30 mouse cellular contexts compared by ENCODE assay signal in the genomic region with DNA sequence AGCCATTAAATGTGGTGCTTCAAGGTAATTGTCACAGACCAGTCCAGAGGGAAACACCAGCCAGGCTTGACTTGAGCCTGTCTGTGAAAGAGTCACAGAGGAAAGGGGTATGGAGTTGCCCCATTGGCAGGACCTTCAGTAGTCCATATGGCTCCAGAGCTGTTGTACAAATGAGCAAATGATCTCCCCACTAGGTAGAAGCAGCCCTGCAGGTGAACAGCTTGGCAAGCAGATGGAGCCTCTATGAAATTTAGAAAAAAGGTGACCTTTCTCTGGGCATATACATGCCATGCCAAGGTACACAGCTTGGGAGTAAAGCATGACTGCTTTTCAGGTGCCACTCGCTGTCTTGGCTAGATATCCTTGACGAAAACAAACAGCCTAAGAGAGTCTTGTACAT.
DNase-seq lines count a peak whose midpoint lies in the region; ATAC-seq and TF ChIP-seq lines count a peak whose summit lies in the region.
"Had no signal": no experiment of that assay in that cellular context is flagged by ENCODE, and none has a peak within 500 bp of the region (broad histone marks: within the 10 kb centered on the region; RNA-seq: fewer than 3 reads in every experiment).

No protein-coding gene starts in this region.

- H3K4me2 ChIP-seq in hindbrain, postnatal 0 days (ENCODE audit: low read depth, low read length): no peak overlapping the region
- H3K4me2 ChIP-seq in hindbrain, embryonic 11.5 days (replicated peaks; ENCODE audit: low read depth, low read length): no peak overlapping the region
- no peak overlapping the region for H3K4me2 ChIP-seq in liver, postnatal 0 days (ENCODE audit: low read depth, low read length)
- H3K4me2 ChIP-seq: embryonic facial prominence, embryonic 13.5 days; forebrain, embryonic 15.5 days; heart, embryonic 13.5 days; lung, embryonic 15.5 days; midbrain, embryonic 15.5 days; neural tube, embryonic 12.5 days had no signal

- TF ChIP-seq CTCF in hindbrain, postnatal 0 days (IDR thresholded peaks at IDR 0.05; ENCODE audit: low read depth): no peak
- no peak for TF ChIP-seq CTCF in cerebellum, adult 2 months (IDR thresholded peaks at IDR 0.05; ENCODE audit: borderline replicate concordance, insufficient read depth, low read depth, low read length)
- TF ChIP-seq CTCF in liver, postnatal 0 days (IDR thresholded peaks at IDR 0.05; ENCODE audit: low read depth): no peak

- no peak for TF ChIP-seq POLR2A in cerebellum, adult 2 months (IDR thresholded peaks at IDR 0.05; ENCODE audit: borderline replicate concordance, insufficient read depth, low read length)

- H3K4me3 ChIP-seq in hindbrain, postnatal 0 days (ENCODE audit: low read length): no peak overlapping the region
- no peak overlapping the region for H3K4me3 ChIP-seq in hindbrain, embryonic 11.5 days (ENCODE audit: low read depth, low read length)
- H3K4me3 ChIP-seq in cerebellum, adult 2 months (replicated peaks; ENCODE audit: insufficient read depth, low read depth, low read length): no peak overlapping the region
- H3K4me3 ChIP-seq in heart, embryonic 10.5 days: no peak overlapping the region
- no peak overlapping the region for H3K4me3 ChIP-seq in liver, postnatal 0 days (ENCODE audit: low read depth, low read length)
- H3K4me3 ChIP-seq: embryonic facial prominence, embryonic 13.5 days; forebrain, embryonic 10.5 days; forebrain, embryonic 15.5 days; heart, adult 2 months; heart, embryonic 13.5 days; lung, embryonic 15.5 days; megakaryocyte, embryonic 14.5 days; midbrain, embryonic 15.5 days; neural tube, embryonic 12.5 days had no signal

- ATAC-seq in hindbrain, postnatal 0 days: peak; percentile 85
- no peak; the same call in 1 of the 2 replicates for ATAC-seq in hindbrain, embryonic 11.5 days (ENCODE audit: low FRiP score)
- peak; percentile 99 for ATAC-seq in cerebellum, adult (ENCODE audit: insufficient number of reproducible peaks, low FRiP score, low TSS enrichment)
- ATAC-seq in liver, postnatal 0 days: no peak
- ATAC-seq: forebrain, embryonic 15.5 days; inflammation-experienced regulatory T-cells, adult 6 months; midbrain, embryonic 15.5 days; Patski had no signal

- no peaks in the 10 kb centered on the region for H3K9me3 ChIP-seq in hindbrain, postnatal 0 days (ENCODE audit: low read length)
- no peaks in the 10 kb centered on the region for H3K9me3 ChIP-seq in hindbrain, embryonic 11.5 days (ENCODE audit: control insufficient read depth, low read length)
- H3K9me3 ChIP-seq in heart, embryonic 10.5 days: no peaks in the 10 kb centered on the region
- no peaks in the 10 kb centered on the region for H3K9me3 ChIP-seq in liver, postnatal 0 days (ENCODE audit: low read length)
- H3K9me3 ChIP-seq: embryonic facial prominence, embryonic 13.5 days; forebrain, embryonic 10.5 days; forebrain, embryonic 15.5 days; lung, embryonic 15.5 days; midbrain, embryonic 15.5 days; neural tube, embryonic 12.5 days had no signal

- TF ChIP-seq EP300 in liver, postnatal 0 days (IDR thresholded peaks at IDR 0.05; ENCODE audit: low read depth): no peak

- no peaks in the 10 kb centered on the region for H3K4me1 ChIP-seq in hindbrain, postnatal 0 days (ENCODE audit: insufficient read depth, low read length)
- H3K4me1 ChIP-seq in hindbrain, embryonic 11.5 days (replicated peaks; ENCODE audit: control insufficient read depth, insufficient read depth, low read length): no peaks in the 10 kb centered on the region
- H3K4me1 ChIP-seq in cerebellum, adult 2 months (ENCODE audit: control insufficient read depth, insufficient read depth, low read length): peaks cover 2% of the 10 kb centered on the region; the same call in 1 of the 2 replicates
- no peaks in the 10 kb centered on the region for H3K4me1 ChIP-seq in heart, embryonic 10.5 days
- H3K4me1 ChIP-seq in liver, postnatal 0 days (ENCODE audit: insufficient read depth): no peaks in the 10 kb centered on the region
- H3K4me1 ChIP-seq: embryonic facial prominence, embryonic 13.5 days; forebrain, embryonic 10.5 days; heart, embryonic 13.5 days; lung, embryonic 15.5 days; megakaryocyte, embryonic 14.5 days; midbrain, embryonic 15.5 days; neural tube, embryonic 12.5 days had no signal

- H3K9ac ChIP-seq in hindbrain, postnatal 0 days (replicated peaks; ENCODE audit: low read length): no peak overlapping the region
- H3K9ac ChIP-seq in hindbrain, embryonic 11.5 days (ENCODE audit: low read depth, low read length): no peak overlapping the region
- no peak overlapping the region for H3K9ac ChIP-seq in liver, postnatal 0 days (replicated peaks)
- H3K9ac ChIP-seq: embryonic facial prominence, embryonic 13.5 days; forebrain, embryonic 15.5 days; heart, embryonic 13.5 days; liver, embryonic 14.5 days; lung, embryonic 15.5 days; midbrain, embryonic 15.5 days; neural tube, embryonic 12.5 days had no signal

- 85% methylated on average over 2 of the region's 2 CpGs for WGBS in hindbrain, postnatal 0 days
- WGBS in hindbrain, embryonic 11.5 days: 93% methylated on average over 2 of the region's 2 CpGs
- WGBS in cerebellum, adult 2 months: 12% methylated on average over 2 of the region's 2 CpGs
- WGBS in heart, embryonic 10.5 days: 84% methylated on average over 2 of the region's 2 CpGs
- WGBS in liver, postnatal 0 days (ENCODE audit: insufficient replicate concordance): 79% methylated on average over 2 of the region's 2 CpGs

- peak; percentile 65 for DNase-seq in hindbrain, postnatal 0 days (ENCODE audit: low spot score)
- no peak for DNase-seq in hindbrain, embryonic 11.5 days (ENCODE audit: low spot score)
- peak; percentile 89 to 98 for DNase-seq in cerebellum, adult 2 months
- peak; percentile 84 to 92 for DNase-seq in cerebellum, postnatal 14 days
- DNase-seq in heart, embryonic 10.5 days (ENCODE audit: low spot score): no peak
- no peak for DNase-seq in lung, adult 18-20 months
- DNase-seq in liver, postnatal 0 days: no peak
- DNase-seq: adrenal gland, postnatal 10 days; heart, adult 2 months; heart, postnatal 10 days; kidney, adult 11 months; kidney, postnatal 36 days; liver; lung, postnatal 36 days; right cerebral cortex, postnatal 4 days; thymus, adult 18-20 months; thymus, postnatal 25 days had no signal

- H3K27me3 ChIP-seq in hindbrain, postnatal 0 days (ENCODE audit: insufficient read depth, low read length): no peaks in the 10 kb centered on the region
- H3K27me3 ChIP-seq in hindbrain, embryonic 11.5 days (ENCODE audit: control insufficient read depth, insufficient read depth, low read length): no peaks in the 10 kb centered on the region
- no peaks in the 10 kb centered on the region for H3K27me3 ChIP-seq in cerebellum, adult 2 months (ENCODE audit: control insufficient read depth, insufficient read depth, low read length)
- no peaks in the 10 kb centered on the region for H3K27me3 ChIP-seq in heart, embryonic 10.5 days (ENCODE audit: insufficient read depth, poor library complexity, severe bottlenecking)
- no peaks in the 10 kb centered on the region for H3K27me3 ChIP-seq in liver, postnatal 0 days (ENCODE audit: insufficient read depth, low read length)
- H3K27me3 ChIP-seq: embryonic facial prominence, embryonic 13.5 days; forebrain, embryonic 15.5 days; heart, embryonic 13.5 days; lung, embryonic 15.5 days; megakaryocyte, embryonic 14.5 days; midbrain, embryonic 15.5 days; neural tube, embryonic 12.5 days; Patski had no signal

- no peaks in the 10 kb centered on the region for H3K36me3 ChIP-seq in hindbrain, postnatal 0 days (ENCODE audit: insufficient read depth, low read length)
- no peaks in the 10 kb centered on the region for H3K36me3 ChIP-seq in hindbrain, embryonic 11.5 days (ENCODE audit: control insufficient read depth, insufficient read depth, low read length)
- no peaks in the 10 kb centered on the region for H3K36me3 ChIP-seq in heart, embryonic 10.5 days
- no peaks in the 10 kb centered on the region for H3K36me3 ChIP-seq in liver, postnatal 0 days (replicated peaks; ENCODE audit: insufficient read depth, low read length)
- H3K36me3 ChIP-seq: embryonic facial prominence, embryonic 13.5 days; forebrain, embryonic 10.5 days; forebrain, embryonic 15.5 days; heart, embryonic 13.5 days; lung, embryonic 15.5 days; midbrain, embryonic 15.5 days; neural tube, embryonic 12.5 days had no signal

- no peak overlapping the region for H3K27ac ChIP-seq in hindbrain, postnatal 0 days
- no peak overlapping the region for H3K27ac ChIP-seq in hindbrain, embryonic 11.5 days (ENCODE audit: low read depth, low read length)
- H3K27ac ChIP-seq in cerebellum, adult 2 months (ENCODE audit: insufficient read depth, low read length): no peak overlapping the region; the same call in 1 of the 2 replicates
- no peak overlapping the region for H3K27ac ChIP-seq in heart, embryonic 10.5 days
- no peak overlapping the region for H3K27ac ChIP-seq in liver, postnatal 0 days (ENCODE audit: low read depth)
- H3K27ac ChIP-seq: embryonic facial prominence, embryonic 13.5 days; forebrain, embryonic 10.5 days; forebrain, embryonic 15.5 days; heart, adult 2 months; heart, embryonic 13.5 days; liver, embryonic 14.5 days; lung, embryonic 15.5 days; midbrain, embryonic 15.5 days; neural tube, embryonic 12.5 days; stomach, postnatal 0 days had no signal

Comparison
In these comparisons a context has a peak if more than half of its experiments do, and no peak if none do; other contexts are left out.
1. ATAC-seq: peak in hindbrain, postnatal 0 days (single experiment) and cerebellum, adult (single experiment); none in hindbrain, embryonic 11.5 days (single experiment) and liver, postnatal 0 days (single experiment).
2. DNase-seq: peak in hindbrain, postnatal 0 days (single experiment), cerebellum, adult 2 months (2 of 2) and cerebellum, postnatal 14 days (2 of 2); none in hindbrain, embryonic 11.5 days (single experiment), heart, embryonic 10.5 days (single experiment), lung, adult 18-20 months (0 of 2) and liver, postnatal 0 days (single experiment).